Mouse (Mus musculus) liver, embryonic 14.5 days (tissue): ENCODE measurements around the gene Dock2.

ENCODE experiments used
- CTCF ChIP-seq: IDR thresholded peaks from 2 replicates; pipeline ENCODE4 v1.5.1; 2016; ENCODE audit warnings: antibody characterized with exemption, low read depth, control low read depth
- EP300 ChIP-seq: IDR thresholded peaks from 2 replicates; pipeline ENCODE4 v1.6.1; 2016; ENCODE audit warnings: antibody characterized with exemption, low read depth

DNA sequence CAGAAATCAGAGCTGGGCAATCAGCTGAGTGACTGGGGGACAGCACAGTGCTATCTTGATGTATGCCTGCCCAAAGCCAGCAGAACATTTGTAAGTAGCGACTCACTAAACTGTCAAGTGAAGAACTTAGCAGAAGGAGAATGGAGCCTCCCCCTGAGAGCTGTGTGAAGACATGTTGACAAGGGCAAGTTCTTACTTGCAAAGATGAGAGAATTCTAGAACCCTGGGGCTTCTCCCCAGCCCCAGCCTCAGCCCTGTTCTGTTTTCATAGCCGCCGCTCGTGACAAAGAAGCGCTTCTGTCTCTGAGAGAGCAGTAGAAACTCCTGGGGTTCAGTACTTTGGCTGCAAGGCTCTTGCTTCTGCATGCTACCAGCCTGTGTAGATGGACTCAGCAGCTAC lies 444.0 kb downstream of the Dock2 start:
- TF ChIP-seq CTCF, result no peak
- TF ChIP-seq EP300, result no peak
